Mouse (Mus musculus) limb, embryonic 14.5 days (tissue): ENCODE data around the gene Mecom. TPM values are rescaled to one million over a fixed set of nuclear protein-coding genes. Genes with fewer than 3 reads are reported as not detected.
A peak's percentile ranks its signal among the peaks of the same experiment; 100 is the strongest.

Source experiments
- ATAC-seq: fragments of 200-750 bp; cut with Nextera tagmentation; 2 replicates; pipeline ENCODE4 v1.8.0; 2017; ENCODE audit warnings: low read depth, moderate number of reproducible peaks, moderate TSS enrichment; ENCODE audit not compliant: low FRiP score
- DNase-seq: peaks from one replicate; pipeline ENCODE4 v3.0.0-alpha.2; 2015; ENCODE audit warnings: low spot score
- H3K27ac ChIP-seq: fragments of 300-500 bp; sonication (generic); replicated peaks from 2 replicates; pipeline ENCODE4 v1.5.1; 2014; ENCODE audit warnings: low read depth, mild to moderate bottlenecking, low read length, moderate library complexity, mixed read lengths
- H3K27me3 ChIP-seq: fragments of 300-500 bp; sonication (generic); 2 replicates; pipeline ENCODE4 v1.6.1; 2014; ENCODE audit warnings: low read length, mixed read lengths; ENCODE audit not compliant: control insufficient read depth, insufficient read depth
- H3K36me3 ChIP-seq: fragments of 300-500 bp; sonication (generic); 2 replicates; pipeline ENCODE4 v1.6.1; 2014; ENCODE audit warnings: mild to moderate bottlenecking, low read length, moderate library complexity, mixed read lengths; ENCODE audit not compliant: control insufficient read depth, insufficient read depth
- H3K4me1 ChIP-seq: fragments of 300-500 bp; sonication (generic); 2 replicates; pipeline ENCODE4 v1.6.1; 2014; ENCODE audit warnings: antibody characterized with exemption, low read length, mixed read lengths; ENCODE audit not compliant: control insufficient read depth, insufficient read depth
- H3K4me2 ChIP-seq: fragments of 300-500 bp; sonication (generic); replicated peaks from 2 replicates; pipeline ENCODE4 v1.6.1; 2014; ENCODE audit warnings: low read depth, mild to moderate bottlenecking, low read length, moderate library complexity; ENCODE audit not compliant: severe bottlenecking
- H3K4me3 ChIP-seq: fragments of 300-500 bp; sonication (generic); replicated peaks from 2 replicates; pipeline ENCODE4 v1.5.1; 2014; ENCODE audit warnings: low read length
- H3K9ac ChIP-seq: fragments of 300-500 bp; sonication (generic); 2 replicates; pipeline ENCODE4 v1.6.1; 2014; ENCODE audit warnings: mild to moderate bottlenecking, low read depth, low read length, moderate library complexity; ENCODE audit not compliant: severe bottlenecking
- H3K9me3 ChIP-seq: fragments of 300-500 bp; sonication (generic); 2 replicates; pipeline ENCODE4 v1.6.1; 2016; ENCODE audit warnings: low read length; ENCODE audit not compliant: control insufficient read depth
- POLR2A ChIP-seq: fragments of 200-500 bp; IDR thresholded peaks from 2 replicates; pipeline ENCODE4 v1.8.0; 2012; ENCODE audit warnings: inconsistent platforms, mild to moderate bottlenecking, moderate library complexity, borderline replicate concordance; ENCODE audit not compliant: insufficient read depth, insufficient read length; ENCODE audit errors: extremely low read depth
- WGBS: fragments of 180-500 bp; shearing (Covaris S2); extraction: QIAGEN DNeasy Blood & Tissue Kit; methylation state at CpG from one replicate; pipeline ENCODE4 v1.1.7; 2014; 5-methylcytosine and 5-hydroxymethylcytosine counted together
- polyA plus RNA-seq, 2 experiments: library from polyadenylated mRNA; depleted of rRNA in 1 of 2; stranded (reverse) in 1 of 2; unstranded in 1 of 2; fragments of >200 nt; fragmentation: Nextera tagmentation in 1 of 2; extraction: Ambion mirVana in 1 of 2; gene quantifications; 2 replicates each; pipeline versions ENCODE4 v1.2.1 to v1.2.3; 2012 to 2014

The Mecom gene
- polyA plus RNA-seq, 2 experiments, result 35.8 to 42.2 TPM

DNA sequence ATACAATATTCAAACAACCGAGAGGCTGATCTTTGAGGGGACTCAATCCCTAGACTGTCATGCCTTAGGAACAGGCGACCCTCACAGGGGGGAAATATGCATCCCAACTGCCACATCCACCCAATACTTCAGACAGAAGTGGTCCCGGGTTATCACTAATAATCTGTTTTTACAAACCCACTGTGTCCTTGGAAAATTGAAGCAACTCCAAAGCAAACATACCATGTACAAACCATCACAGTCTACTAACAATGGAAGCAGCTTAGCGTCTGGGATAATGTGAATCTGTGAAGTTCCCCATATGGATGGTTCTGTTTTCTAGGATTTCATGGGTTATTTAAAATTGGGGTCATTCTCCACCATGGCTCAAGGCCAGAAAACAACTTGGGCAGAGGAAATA is 155.1 kb downstream of the Mecom start:
- H3K9ac ChIP-seq, result no peak overlapping the region
- H3K9me3 ChIP-seq, result no peaks in the 10 kb centered on the region
- H3K4me2 ChIP-seq, result no peak overlapping the region
- ATAC-seq, result no peak
- H3K36me3 ChIP-seq, result no peaks in the 10 kb centered on the region
- H3K4me3 ChIP-seq, result no peak overlapping the region
- peaks cover 20% of the 10 kb centered on the region for H3K4me1 ChIP-seq
- H3K27ac ChIP-seq, result no peak overlapping the region
- DNase-seq, result no peak
- no peak for TF ChIP-seq POLR2A
- no peaks in the 10 kb centered on the region for H3K27me3 ChIP-seq
- WGBS, result 55% methylated on average over 4 of the region's 4 CpGs

- 22% methylated on average over 4 of the region's 4 CpGs for WGBS
- DNase-seq, result peak; percentile 65
- peaks cover 20% of the 10 kb centered on the region for H3K4me1 ChIP-seq
Measured at GRCm38 (mm10) chr3:30392218-30392617, 155.6 kb downstream of the Mecom start.

DNA sequence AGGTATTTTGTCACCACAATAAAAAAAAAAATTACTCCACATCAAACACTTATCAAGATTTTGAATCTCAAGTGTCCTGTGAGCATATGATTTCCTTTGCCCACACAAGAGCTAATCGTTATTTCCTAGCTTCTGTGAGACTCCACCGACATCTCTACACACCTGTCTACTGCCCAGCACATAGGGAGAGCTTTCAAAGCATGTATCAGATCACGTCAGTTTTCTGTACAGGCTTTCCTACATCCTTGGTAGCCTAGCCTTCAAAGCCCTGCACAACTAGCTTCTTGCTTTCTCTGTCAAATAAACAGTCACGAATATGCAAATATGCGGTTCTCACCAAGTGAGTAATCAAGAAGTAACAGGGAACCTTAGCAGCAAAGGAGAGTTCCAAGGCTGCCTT is 157.5 kb downstream of the Mecom start:
- no peak for TF ChIP-seq POLR2A
- Histone ChIP-seq H3K9me3 (no peaks in the 10 kb centered on the region), H3K27ac (no peak overlapping the region), H3K9ac (no peak overlapping the region), H3K27me3 (no peaks in the 10 kb centered on the region), H3K36me3 (no peaks in the 10 kb centered on the region), H3K4me1 (peaks cover 20% of the 10 kb centered on the region), H3K4me3 (no peak overlapping the region), H3K4me2 (no peak overlapping the region)
- ATAC-seq, result no peak
- DNase-seq, result no peak
- 82% methylated on average over 5 of the region's 5 CpGs for WGBS

More at GRCm38 (mm10) chr3:30392218-30392617, 155.6 kb downstream of the Mecom start:
- H3K9ac ChIP-seq, result no peak overlapping the region
- peak; percentile 19; the same call in 1 of the 2 replicates for ATAC-seq
- H3K27ac ChIP-seq, result no peak overlapping the region
- H3K4me3 ChIP-seq, result no peak overlapping the region
- no peak overlapping the region for H3K4me2 ChIP-seq
- TF ChIP-seq POLR2A, result no peak
- no peaks in the 10 kb centered on the region for H3K9me3 ChIP-seq
- H3K27me3 ChIP-seq, result no peaks in the 10 kb centered on the region
- no peaks in the 10 kb centered on the region for H3K36me3 ChIP-seq

DNA sequence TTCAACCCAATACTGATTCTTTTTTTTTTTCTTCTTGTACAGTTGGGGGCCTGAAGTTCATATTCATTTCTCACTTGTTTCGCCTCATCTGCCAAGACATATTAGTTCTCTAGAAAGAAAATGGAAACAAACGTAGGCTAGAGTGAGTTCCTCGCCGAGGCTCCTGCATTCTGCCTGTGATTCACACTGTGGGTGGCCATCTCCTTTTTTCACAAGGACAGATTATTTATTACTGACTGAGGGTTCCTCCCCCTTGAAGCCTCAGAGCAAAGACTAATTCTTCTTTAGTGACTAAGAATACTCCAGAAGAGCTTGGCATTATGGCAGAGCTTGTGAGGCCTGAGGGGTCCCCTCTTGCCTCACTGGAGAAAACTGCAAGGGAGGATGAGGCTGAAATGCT is 167.5 kb downstream of the Mecom start:
- H3K36me3 ChIP-seq, result no peaks in the 10 kb centered on the region
- H3K4me3 ChIP-seq, result no peak overlapping the region
- DNase-seq, result no peak
- no peak for TF ChIP-seq POLR2A
- no peaks in the 10 kb centered on the region for H3K27me3 ChIP-seq
- H3K9me3 ChIP-seq, result no peaks in the 10 kb centered on the region
- H3K4me2 ChIP-seq, result no peak overlapping the region
- no peak overlapping the region for H3K9ac ChIP-seq
- no peak for ATAC-seq
- 53% methylated on average over 4 of the region's 4 CpGs for WGBS
- no peaks in the 10 kb centered on the region for H3K4me1 ChIP-seq
- no peak overlapping the region for H3K27ac ChIP-seq

- TF ChIP-seq POLR2A, result no peak
- Histone ChIP-seq H3K4me1 (no peaks in the 10 kb centered on the region), H3K27ac (no peak overlapping the region), H3K4me2 (no peak overlapping the region), H3K9me3 (no peaks in the 10 kb centered on the region), H3K9ac (no peak overlapping the region), H3K27me3 (no peaks in the 10 kb centered on the region), H3K36me3 (no peaks in the 10 kb centered on the region), H3K4me3 (no peak overlapping the region)
- ATAC-seq (no peak), DNase-seq (no peak)
- 50% methylated on average over 6 of the region's 6 CpGs for WGBS
Measured at GRCm38 (mm10) chr3:30379301-30379700, 168.5 kb downstream of the Mecom start.

DNA sequence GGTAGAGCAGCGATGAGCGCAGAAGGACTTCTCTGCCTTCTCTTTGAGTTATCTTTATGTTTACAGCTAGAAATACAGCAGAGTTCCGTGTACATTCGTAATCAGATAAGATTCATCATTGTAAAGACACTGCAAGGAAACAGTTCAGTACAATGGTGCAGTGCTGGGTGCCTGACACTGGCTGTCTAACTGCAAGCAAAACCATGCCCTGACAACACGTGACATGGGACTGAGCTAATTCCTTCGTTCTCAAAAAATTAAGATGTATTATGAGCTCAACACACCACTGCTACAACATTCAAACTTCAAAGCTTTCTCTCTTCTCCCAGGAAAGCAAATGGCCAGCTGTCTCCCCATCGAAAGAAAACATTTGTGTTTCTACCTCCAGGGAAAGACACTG is 176.3 kb downstream of the Mecom start:
- Histone ChIP-seq H3K36me3 (no peaks in the 10 kb centered on the region), H3K4me2 (no peak overlapping the region), H3K9me3 (no peaks in the 10 kb centered on the region), H3K4me1 (peaks cover 5% of the 10 kb centered on the region; the same call in 1 of the 2 replicates), H3K27ac (no peak overlapping the region), H3K9ac (no peak overlapping the region), H3K27me3 (no peaks in the 10 kb centered on the region), H3K4me3 (no peak overlapping the region)
- ATAC-seq, result peak; percentile 62; the same call in 1 of the 2 replicates
- 67% methylated on average over 7 of the region's 7 CpGs for WGBS
- DNase-seq, result no peak
- TF ChIP-seq POLR2A, result no peak
